13 mouse cellular contexts compared by ENCODE assay signal in genomic region chr3:85144425-85144824, GRCm38 (mm10).
"Had no signal": no experiment of that assay in that cellular context is flagged by ENCODE, and none has a peak within 500 bp of the region (broad histone marks: within the 10 kb centered on the region; RNA-seq: fewer than 3 reads in every experiment).

No protein-coding gene starts in this region.

- H3K36me3 ChIP-seq: kidney, embryonic 15.5 days; limb, embryonic 12.5 days; liver, embryonic 13.5 days; lung, embryonic 15.5 days; midbrain, embryonic 13.5 days had no signal

- H3K4me1 ChIP-seq: kidney, embryonic 15.5 days; limb, embryonic 12.5 days; liver, embryonic 13.5 days; lung, embryonic 15.5 days; midbrain, embryonic 13.5 days had no signal

- H3K4me3 ChIP-seq: kidney, embryonic 15.5 days; limb, embryonic 12.5 days; liver, embryonic 13.5 days; lung, embryonic 15.5 days; midbrain, embryonic 13.5 days had no signal

- H3K4me2 ChIP-seq: kidney, embryonic 15.5 days; limb, embryonic 12.5 days; liver, embryonic 13.5 days; lung, embryonic 15.5 days; midbrain, embryonic 13.5 days had no signal

- H3K27me3 ChIP-seq: kidney, embryonic 15.5 days; limb, embryonic 12.5 days; liver, embryonic 13.5 days; lung, embryonic 15.5 days; midbrain, embryonic 13.5 days had no signal

- H3K9me3 ChIP-seq: kidney, embryonic 15.5 days; limb, embryonic 12.5 days; liver, embryonic 13.5 days; lung, embryonic 15.5 days; midbrain, embryonic 13.5 days had no signal

- DNase-seq: kidney, adult 2 months; kidney, postnatal 14 days; liver; liver, embryonic 13.5 days; liver, postnatal 0 days; thymus, adult 18-20 months; thymus, postnatal 14 days had no signal

- ATAC-seq: intestine, embryonic 16.5 days; liver, postnatal 0 days; midbrain, embryonic 13.5 days had no signal

- H3K9ac ChIP-seq: kidney, embryonic 15.5 days; limb, embryonic 12.5 days; liver, embryonic 13.5 days; liver, postnatal 0 days; lung, embryonic 15.5 days; midbrain, embryonic 13.5 days had no signal

- H3K27ac ChIP-seq: kidney, embryonic 15.5 days; limb, embryonic 12.5 days; liver, embryonic 13.5 days; lung, embryonic 15.5 days; midbrain, embryonic 13.5 days; stomach, postnatal 0 days had no signal
